Mouse (Mus musculus): Measurements from ENCODE around the gene Gm5294. TPM values are rescaled to one million over a fixed set of nuclear protein-coding genes. Genes with fewer than 3 reads are reported as not detected.

Gene Gm5294
- total and polyA plus RNA-seq, 2 experiments from 2014 or later = 0.25 TPM; not detected in 1

DNA sequence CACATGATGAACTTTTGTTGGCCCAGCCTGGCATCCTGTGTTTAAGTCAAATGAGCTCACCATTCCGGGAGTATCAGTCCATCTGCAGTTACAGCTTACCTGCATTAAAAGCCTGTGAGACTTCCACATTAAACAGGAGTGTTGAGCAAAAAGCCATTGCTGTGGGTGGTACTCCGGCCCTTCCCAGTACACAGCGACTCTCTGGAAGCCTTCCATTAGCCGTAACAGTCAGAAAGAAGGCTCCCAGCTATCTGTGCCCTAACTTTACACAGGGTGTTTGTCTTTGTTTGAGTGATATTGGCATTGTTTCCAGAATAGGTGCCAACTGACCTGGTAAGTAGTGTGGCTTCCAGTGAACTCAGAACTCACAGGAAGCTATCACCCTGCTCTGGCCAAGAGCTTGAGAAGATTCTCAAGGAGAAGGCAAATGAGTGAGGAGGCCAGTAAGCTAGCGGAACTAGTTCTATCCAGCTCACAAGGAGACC lies 31.5 kb downstream of the Gm5294 start:
- H3K9ac ChIP-seq (replicated peaks; ENCODE audit: low read length, poor library complexity, severe bottlenecking) = no peak overlapping the region
- no peak overlapping the region for H3K4me2 ChIP-seq (ENCODE audit: low read depth, low read length, poor library complexity, severe bottlenecking)
- 86% methylated on average over 5 of the region's 5 CpGs for WGBS
- H3K36me3 ChIP-seq (ENCODE audit: insufficient read depth, low read length) = no peaks in the 10 kb centered on the region
- no peaks in the 10 kb centered on the region for H3K27me3 ChIP-seq (ENCODE audit: insufficient read depth, low read length)
- no peak for TF ChIP-seq CTCF (IDR thresholded peaks at IDR 0.05)
- DNase-seq (ENCODE audit: low spot score) (no peak), ATAC-seq (ENCODE audit: low FRiP score) (no peak)
- H3K4me1 ChIP-seq (ENCODE audit: insufficient read depth, low read length) = no peaks in the 10 kb centered on the region
- H3K9me3 ChIP-seq (ENCODE audit: low read length) = no peaks in the 10 kb centered on the region
- H3K4me3 ChIP-seq (ENCODE audit: low read depth, low read length) = no peak overlapping the region
- H3K27ac ChIP-seq (ENCODE audit: low read depth, low read length) = no peak overlapping the region

DNA sequence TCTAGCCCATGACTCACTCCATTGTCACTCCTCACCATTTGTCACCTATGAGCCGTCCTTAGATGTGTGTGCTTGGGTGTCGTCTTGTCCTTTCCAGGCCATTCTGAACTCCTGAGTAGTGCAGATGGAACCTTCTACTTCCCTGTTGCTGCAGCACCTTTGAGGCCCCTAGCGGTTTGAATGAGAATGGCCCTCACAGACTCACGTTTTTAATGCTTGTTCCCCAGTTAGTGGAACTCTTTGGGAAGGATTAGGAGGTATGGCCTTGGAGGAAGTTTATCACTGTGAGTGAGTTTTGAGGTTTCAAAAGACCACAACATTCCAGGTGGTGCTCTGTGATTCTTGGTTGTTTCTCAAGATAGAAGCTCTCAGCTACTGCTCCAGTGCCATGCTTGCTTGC lies 32.3 kb downstream of the Gm5294 start:
- WGBS = 70% methylated on average over 4 of the region's 4 CpGs
- DNase-seq (ENCODE audit: low spot score) (no peak), ATAC-seq (ENCODE audit: low FRiP score) (no peak)
- no peak overlapping the region for H3K9ac ChIP-seq (replicated peaks; ENCODE audit: low read length, poor library complexity, severe bottlenecking)
- H3K4me1 ChIP-seq (ENCODE audit: insufficient read depth, low read length) = no peaks in the 10 kb centered on the region
- H3K9me3 ChIP-seq (ENCODE audit: low read length) = no peaks in the 10 kb centered on the region
- TF ChIP-seq CTCF (IDR thresholded peaks at IDR 0.05) = no peak
- H3K27me3 ChIP-seq (ENCODE audit: insufficient read depth, low read length) = no peaks in the 10 kb centered on the region
- no peaks in the 10 kb centered on the region for H3K36me3 ChIP-seq (ENCODE audit: insufficient read depth, low read length)
- H3K4me3 ChIP-seq (ENCODE audit: low read depth, low read length) = no peak overlapping the region
- no peak overlapping the region for H3K4me2 ChIP-seq (ENCODE audit: low read depth, low read length, poor library complexity, severe bottlenecking)
- H3K27ac ChIP-seq (ENCODE audit: low read depth, low read length) = no peak overlapping the region

DNA sequence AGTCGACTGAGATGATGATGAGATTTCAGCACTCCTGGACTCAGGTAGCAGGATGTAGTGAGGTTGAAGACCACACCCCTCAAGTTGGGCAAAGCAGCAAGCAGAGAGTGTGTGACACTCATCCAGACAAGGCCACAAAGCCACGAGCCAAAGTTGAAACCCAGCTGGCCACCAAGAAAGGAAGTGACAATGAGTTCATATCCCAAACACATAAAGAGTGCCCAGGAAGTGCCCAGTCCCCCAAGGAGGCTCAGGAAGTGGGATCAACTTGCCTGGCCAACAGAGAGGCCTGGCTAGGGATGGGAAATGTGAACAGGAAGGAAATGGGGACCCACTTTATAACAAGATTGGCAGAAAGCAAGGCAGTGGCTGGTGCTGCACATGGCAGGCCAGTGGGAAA lies 33.5 kb downstream of the Gm5294 start:
- ATAC-seq (ENCODE audit: low FRiP score) = no peak
- H3K4me1 ChIP-seq (ENCODE audit: insufficient read depth, low read length) = no peaks in the 10 kb centered on the region
- H3K4me3 ChIP-seq (ENCODE audit: low read depth, low read length) = no peak overlapping the region
- no peak for TF ChIP-seq CTCF (IDR thresholded peaks at IDR 0.05)
- H3K27ac ChIP-seq (ENCODE audit: low read depth, low read length) = no peak overlapping the region
- no peak overlapping the region for H3K4me2 ChIP-seq (ENCODE audit: low read depth, low read length, poor library complexity, severe bottlenecking)
- no peaks in the 10 kb centered on the region for H3K36me3 ChIP-seq (ENCODE audit: insufficient read depth, low read length)
- no peaks in the 10 kb centered on the region for H3K27me3 ChIP-seq (ENCODE audit: insufficient read depth, low read length)
- H3K9me3 ChIP-seq (ENCODE audit: low read length) = no peaks in the 10 kb centered on the region
- 66% methylated on average over 2 of the region's 2 CpGs for whole genome bisulfite sequencing
- H3K9ac ChIP-seq (replicated peaks; ENCODE audit: low read length, poor library complexity, severe bottlenecking) = no peak overlapping the region
- no peak for DNase-seq (ENCODE audit: low spot score)

DNA sequence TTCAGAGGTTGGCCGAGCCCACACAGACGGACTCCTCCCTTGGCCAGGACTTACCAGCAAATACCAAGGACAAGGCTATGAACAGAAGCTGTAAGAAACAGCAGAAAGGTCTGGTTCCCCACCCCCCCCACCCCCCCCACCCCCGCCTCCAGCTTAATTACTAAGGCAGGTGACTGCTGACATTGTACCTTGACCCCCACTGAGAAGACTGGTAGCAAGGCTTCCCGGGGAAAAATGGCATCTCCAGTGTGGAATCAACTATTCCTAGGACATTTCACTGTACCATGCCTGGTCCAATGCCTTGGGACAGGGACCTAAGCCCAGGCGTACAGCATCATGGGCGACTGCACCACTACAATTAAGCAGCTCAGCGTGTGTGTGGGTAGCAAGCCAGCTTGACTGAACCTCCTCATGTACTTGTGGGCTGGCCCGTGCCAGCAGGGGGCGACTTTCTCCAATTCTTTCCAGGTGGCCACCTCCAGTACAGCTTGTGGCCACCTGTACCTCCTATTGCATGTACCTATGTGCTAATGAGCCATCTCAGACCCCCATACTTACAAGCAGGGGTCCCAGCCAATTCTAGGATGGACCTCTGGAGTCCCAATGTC lies 37.2 kb downstream of the Gm5294 start:
- 38% methylated on average over 9 of the region's 9 CpGs for WGBS
- peak; percentile 87 for TF ChIP-seq CTCF (IDR thresholded peaks at IDR 0.05)
- ATAC-seq (ENCODE audit: low FRiP score) (peak; percentile 72; the same call in 1 of the 2 replicates), DNase-seq (ENCODE audit: low spot score) (peak; percentile 86)
- no peaks in the 10 kb centered on the region for H3K36me3 ChIP-seq (ENCODE audit: insufficient read depth, low read length)
- no peak overlapping the region for H3K4me2 ChIP-seq (ENCODE audit: low read depth, low read length, poor library complexity, severe bottlenecking)
- no peak overlapping the region for H3K27ac ChIP-seq (ENCODE audit: low read depth, low read length)
- H3K9me3 ChIP-seq (ENCODE audit: low read length) = no peaks in the 10 kb centered on the region
- no peak overlapping the region for H3K4me3 ChIP-seq (ENCODE audit: low read depth, low read length)
- H3K27me3 ChIP-seq (ENCODE audit: insufficient read depth, low read length) = no peaks in the 10 kb centered on the region
- H3K4me1 ChIP-seq (ENCODE audit: insufficient read depth, low read length) = no peaks in the 10 kb centered on the region
- H3K9ac ChIP-seq (replicated peaks; ENCODE audit: low read length, poor library complexity, severe bottlenecking) = no peak overlapping the region

DNA sequence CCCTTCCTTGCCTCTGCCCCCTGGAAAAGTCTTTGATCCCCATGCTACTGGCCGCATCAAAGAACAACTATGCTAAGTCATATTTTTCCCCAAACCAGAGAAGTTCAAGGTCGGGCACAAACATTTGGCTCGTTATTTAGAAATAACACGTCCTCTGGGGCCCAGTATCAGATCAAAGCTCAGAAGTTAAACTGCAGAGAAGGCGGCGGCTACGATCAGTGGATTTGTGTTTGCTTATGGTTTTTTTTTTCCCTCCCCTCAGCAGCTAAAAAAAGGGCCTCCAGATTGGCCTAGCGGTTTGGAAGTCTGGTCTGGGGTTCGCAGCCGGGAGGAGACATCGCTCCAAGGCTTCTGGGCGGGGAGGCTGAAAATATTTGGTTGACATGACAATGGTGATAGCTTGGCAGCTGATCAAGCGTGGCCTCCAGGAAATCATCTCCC lies 38.0 kb downstream of the Gm5294 start:
- WGBS = 58% methylated on average over 13 of the region's 13 CpGs
- DNase-seq (ENCODE audit: low spot score) = peak; percentile 48

DNA sequence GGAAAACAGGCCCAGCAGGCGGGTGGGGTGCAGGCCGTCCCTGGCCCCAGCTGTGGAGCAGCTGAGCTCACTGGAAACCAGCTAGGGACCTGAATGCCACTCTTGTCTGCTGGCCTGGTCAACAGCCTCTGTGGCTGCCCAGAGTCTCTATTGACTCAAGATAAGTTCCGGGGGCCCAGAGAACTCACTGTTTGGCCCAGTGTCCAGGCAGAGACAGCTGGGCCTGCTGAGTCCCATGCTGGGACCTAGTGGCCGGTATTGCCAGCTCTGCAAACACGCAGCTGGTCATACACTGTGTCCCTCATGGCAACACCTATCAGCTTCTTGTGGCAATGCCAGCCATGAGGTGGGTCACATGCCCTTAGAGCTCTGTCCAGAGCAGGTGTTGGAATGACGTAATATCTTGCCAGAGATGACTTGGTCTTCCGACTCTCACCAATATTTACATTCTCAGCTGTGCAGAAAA lies 43.8 kb downstream of the Gm5294 start:
- ATAC-seq (ENCODE audit: low FRiP score) (no peak), DNase-seq (ENCODE audit: low spot score) (peak; percentile 61)
- Histone ChIP-seq H3K4me1 (ENCODE audit: insufficient read depth, low read length) (no peaks in the 10 kb centered on the region), H3K4me2 (ENCODE audit: low read depth, low read length, poor library complexity, severe bottlenecking) (no peak overlapping the region), H3K4me3 (ENCODE audit: low read depth, low read length) (no peak overlapping the region), H3K27me3 (ENCODE audit: insufficient read depth, low read length) (no peaks in the 10 kb centered on the region), H3K36me3 (ENCODE audit: insufficient read depth, low read length) (no peaks in the 10 kb centered on the region), H3K9ac (replicated peaks; ENCODE audit: low read length, poor library complexity, severe bottlenecking) (no peak overlapping the region), H3K9me3 (ENCODE audit: low read length) (no peaks in the 10 kb centered on the region), H3K27ac (ENCODE audit: low read depth, low read length) (no peak overlapping the region)
- WGBS = 72% methylated on average over 7 of the region's 7 CpGs
- TF ChIP-seq CTCF (IDR thresholded peaks at IDR 0.05) = no peak

More for the DNA sequence above, 38.0 kb downstream of the Gm5294 start:
- Histone ChIP-seq H3K4me3 (ENCODE audit: low read depth, low read length) (no peak overlapping the region), H3K9ac (replicated peaks; ENCODE audit: low read length, poor library complexity, severe bottlenecking) (no peak overlapping the region), H3K9me3 (ENCODE audit: low read length) (no peaks in the 10 kb centered on the region), H3K36me3 (ENCODE audit: insufficient read depth, low read length) (no peaks in the 10 kb centered on the region), H3K4me1 (ENCODE audit: insufficient read depth, low read length) (no peaks in the 10 kb centered on the region), H3K27ac (ENCODE audit: low read depth, low read length) (no peak overlapping the region), H3K4me2 (ENCODE audit: low read depth, low read length, poor library complexity, severe bottlenecking) (no peak overlapping the region), H3K27me3 (ENCODE audit: insufficient read depth, low read length) (no peaks in the 10 kb centered on the region)
- no peak for ATAC-seq (ENCODE audit: low FRiP score)
- no peak for TF ChIP-seq CTCF (IDR thresholded peaks at IDR 0.05)

Measured in midbrain, postnatal 0 days (tissue).